Mouse (Mus musculus) testis, adult 2 months (tissue): Measurements from ENCODE around the gene Ehmt2.

Experiments
- CTCF ChIP-seq: fragments of 200-500 bp; IDR thresholded peaks from 2 replicates; pipeline ENCODE4 v1.5.1; 2012; ENCODE audit warnings: low read depth, mild to moderate bottlenecking, inconsistent platforms, low read length, moderate library complexity; ENCODE audit not compliant: control insufficient read depth, insufficient read depth, insufficient replicate concordance
- POLR2A ChIP-seq: fragments of 200-500 bp; IDR thresholded peaks from 2 replicates; pipeline ENCODE4 v1.6.1; 2012; ENCODE audit warnings: low read depth, mild to moderate bottlenecking, inconsistent platforms, low read length, moderate library complexity; ENCODE audit not compliant: control insufficient read depth

DNA sequence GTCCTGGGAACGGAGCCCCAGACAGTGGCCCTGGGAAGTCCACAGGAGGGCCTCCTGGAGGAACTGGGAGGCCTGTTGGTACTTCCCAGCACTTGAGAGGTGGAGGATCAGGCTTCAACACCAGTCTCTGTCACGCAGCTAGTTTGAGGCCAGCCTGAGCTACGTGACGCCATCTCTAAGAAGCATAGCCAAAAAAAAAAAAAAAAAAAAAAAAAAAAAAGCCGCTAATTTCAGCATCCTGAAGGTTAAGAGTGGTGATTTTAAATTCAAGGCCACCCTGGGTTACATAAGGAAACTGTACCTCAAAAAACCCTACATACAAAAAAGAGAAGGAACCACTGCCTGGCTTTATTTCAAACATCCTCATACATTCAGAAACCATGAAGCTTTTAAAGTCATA is 26.0 kb downstream of the Ehmt2 start:
- TF ChIP-seq CTCF = no peak
- no peak for TF ChIP-seq POLR2A
